10 mouse cellular contexts compared by ENCODE assay signal in genomic region chr9:63998026-63998425, GRCm38 (mm10). TPM values are rescaled to one million over a fixed set of nuclear protein-coding genes. Genes with fewer than 3 reads are reported as not detected.
DNase-seq lines count a peak whose midpoint lies in the region; ATAC-seq lines count a peak whose summit lies in the region.
"Had no signal": no experiment of that assay in that cellular context is flagged by ENCODE, and none has a peak within 500 bp of the region (broad histone marks: within the 10 kb centered on the region; RNA-seq: fewer than 3 reads in every experiment).

No protein-coding gene starts in this region.

- H3K4me3 ChIP-seq in embryonic facial prominence, embryonic 13.5 days = no peak overlapping the region
- no peak overlapping the region for H3K4me3 ChIP-seq in hindbrain, embryonic 16.5 days (ENCODE audit: low read length)
- H3K4me3 ChIP-seq: stomach, embryonic 15.5 days had no signal

- H3K36me3 ChIP-seq in embryonic facial prominence, embryonic 13.5 days = peaks cover 74% of the 10 kb centered on the region
- H3K36me3 ChIP-seq in hindbrain, embryonic 16.5 days (ENCODE audit: control insufficient read depth, insufficient read depth, low read length) = no peaks in the 10 kb centered on the region

- H3K9ac ChIP-seq in embryonic facial prominence, embryonic 13.5 days = peak overlapping the region; percentile 57
- no peak overlapping the region for H3K9ac ChIP-seq in hindbrain, embryonic 16.5 days (ENCODE audit: low read depth, low read length)
- H3K9ac ChIP-seq: stomach, embryonic 15.5 days had no signal

- 70% methylated on average over 14 of the region's 14 CpGs for WGBS in embryonic facial prominence, embryonic 13.5 days
- 53% methylated on average over 14 of the region's 14 CpGs for WGBS in hindbrain, embryonic 16.5 days

- H3K4me1 ChIP-seq in embryonic facial prominence, embryonic 13.5 days = peaks cover 59% of the 10 kb centered on the region
- peaks cover 6% of the 10 kb centered on the region; the same call in 1 of the 2 replicates for H3K4me1 ChIP-seq in hindbrain, embryonic 16.5 days (ENCODE audit: control insufficient read depth, insufficient read depth, low read depth, low read length)

- DNase-seq in adrenal gland, adult (ENCODE audit: inconsistent age in 2 of 2, low spot score in 1 of 2) = peak; percentile 72 to 87
- DNase-seq in adrenal gland, postnatal 4 days (ENCODE audit: low spot score in 2 of 2) = no peak
- DNase-seq in layer of hippocampus, postnatal 14 days (ENCODE audit: low spot score in 2 of 2) = peak; percentile 17 to 36
- no peak for DNase-seq in layer of hippocampus, postnatal 25 days (ENCODE audit: extremely low spot score in 1 of 2, low spot score in 1 of 2)
- DNase-seq: cerebellum, adult 8-10 months had no signal

- H3K9me3 ChIP-seq in embryonic facial prominence, embryonic 13.5 days = no peaks in the 10 kb centered on the region
- H3K9me3 ChIP-seq in hindbrain, embryonic 16.5 days (ENCODE audit: control insufficient read depth, low read length) = no peaks in the 10 kb centered on the region
- H3K9me3 ChIP-seq: stomach, embryonic 15.5 days had no signal

- H3K27ac ChIP-seq in embryonic facial prominence, embryonic 13.5 days = peak overlapping the region; percentile 72
- H3K27ac ChIP-seq in hindbrain, embryonic 16.5 days (ENCODE audit: low read depth, low read length) = no peak overlapping the region

- H3K27me3 ChIP-seq in embryonic facial prominence, embryonic 13.5 days = no peaks in the 10 kb centered on the region
- no peaks in the 10 kb centered on the region for H3K27me3 ChIP-seq in hindbrain, embryonic 16.5 days (replicated peaks; ENCODE audit: control insufficient read depth, insufficient read depth, low read length)
- H3K27me3 ChIP-seq: stomach, embryonic 15.5 days had no signal

- H3K4me2 ChIP-seq in embryonic facial prominence, embryonic 13.5 days = peak overlapping the region; percentile 14; the same call in 1 of the 2 replicates
- H3K4me2 ChIP-seq in hindbrain, embryonic 16.5 days (ENCODE audit: low read length) = no peak overlapping the region
- H3K4me2 ChIP-seq: stomach, embryonic 15.5 days had no signal

- no peak for ATAC-seq in embryonic facial prominence, embryonic 13.5 days (ENCODE audit: insufficient number of reproducible peaks, insufficient read depth, low FRiP score, low TSS enrichment, low read depth)
- 0 out of 2 replicates have a peak, but pooled peaks have one; percentile 62 for ATAC-seq in hindbrain, embryonic 16.5 days
- ATAC-seq in monocyte, adult 5-6 weeks (replicated peaks; ENCODE audit: insufficient number of reproducible peaks, low FRiP score, low TSS enrichment, poor library complexity, severe bottlenecking) = no peak
- ATAC-seq in granulocyte monocyte progenitor cell, adult 5-6 weeks (replicated peaks; ENCODE audit: poor library complexity, severe bottlenecking) = no peak

RNA-seq across cellular contexts. Expression of gene Smad6, which starts 23.8 kb away (rescaled TPM):
- total RNA-seq in adrenal gland, postnatal 4 days (2021) = 10 to 100 TPM; 28.8 to 32.9 TPM
- 1 to 10 TPM; 2.6 to 2.9 TPM for total RNA-seq in layer of hippocampus, postnatal 14 days (2021)
- total RNA-seq in layer of hippocampus, postnatal 25 days (2021) = 1 to 10 TPM; 1.8 to 2.2 TPM
- 16.7 and 17.4 TPM in 2 replicates for polyA plus RNA-seq in embryonic facial prominence, embryonic 13.5 days (2015; fragmentation: Nextera tagmentation; extraction: Ambion mirVana)
- 1.4 and 1.6 TPM in 2 replicates for polyA plus RNA-seq in hindbrain, embryonic 16.5 days (2015; fragmentation: Nextera tagmentation; extraction: Ambion mirVana)
- total RNA-seq in monocyte, adult 5-6 weeks (2017) = 0.43 to 2.4 TPM (median 0.86 TPM) in 3 replicates
- total RNA-seq in granulocyte monocyte progenitor cell, adult 5-6 weeks (2014; fragmentation: Nextera tagmentation) = 0.56 and 1.4 TPM in 2 replicates
- 1.3 and 1.7 TPM in 2 replicates for total RNA-seq in granulocyte monocyte progenitor cell, adult 5-6 weeks (2017)

Comparison
In these comparisons a context has a peak if more than half of its experiments do, and no peak if none do; other contexts are left out.
1. DNase-seq: peak in adrenal gland, adult (2 of 2) and layer of hippocampus, postnatal 14 days (2 of 2); none in adrenal gland, postnatal 4 days (0 of 2) and layer of hippocampus, postnatal 25 days (0 of 2).